Mouse (Mus musculus) activated CD4-positive, CD25-positive, alpha-beta regulatory T cell, adult 4 months (primary cell): ENCODE results near the gene Ppef2. TPM values are rescaled to one million over a fixed set of nuclear protein-coding genes. Genes with fewer than 3 reads are reported as not detected.

Experiments used
- ATAC-seq: one replicate; pipeline ENCODE4 v1.8.0; 2017
- polyA plus RNA-seq, 2 experiments: library from polyadenylated mRNA; unstranded; fragments of 100-300 nt; shearing (Covaris generic); gene quantifications; one replicate each; pipeline ENCODE4 v1.2.1; 2017

The Ppef2 gene
- under 1 TPM; 0.15 to 0.34 TPM for polyA plus RNA-seq

DNA sequence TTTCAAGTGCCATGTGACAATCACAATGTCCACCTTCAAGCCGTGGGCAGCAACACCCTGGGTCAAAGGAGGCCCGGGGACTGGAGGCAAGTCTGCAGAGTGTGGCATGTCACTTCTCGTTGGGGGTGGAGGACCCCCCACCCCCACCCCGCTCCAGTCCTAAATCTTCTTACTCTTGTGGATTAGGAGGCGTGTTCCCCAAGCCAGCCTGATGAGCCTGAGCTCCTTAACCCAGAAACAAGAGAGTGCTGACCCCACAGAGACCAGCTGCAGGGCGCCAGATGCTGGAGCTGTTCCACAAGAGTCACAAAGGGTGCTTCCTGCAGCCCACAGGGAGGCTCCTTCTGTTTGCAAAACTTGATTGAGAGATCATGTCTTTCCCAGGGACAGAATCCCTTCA lies at the start of gene Ppef2:
Ppef2 (minus strand) TSS at position 61 of the 400 bp plus-strand sequence.
- ATAC-seq = no peak

DNA sequence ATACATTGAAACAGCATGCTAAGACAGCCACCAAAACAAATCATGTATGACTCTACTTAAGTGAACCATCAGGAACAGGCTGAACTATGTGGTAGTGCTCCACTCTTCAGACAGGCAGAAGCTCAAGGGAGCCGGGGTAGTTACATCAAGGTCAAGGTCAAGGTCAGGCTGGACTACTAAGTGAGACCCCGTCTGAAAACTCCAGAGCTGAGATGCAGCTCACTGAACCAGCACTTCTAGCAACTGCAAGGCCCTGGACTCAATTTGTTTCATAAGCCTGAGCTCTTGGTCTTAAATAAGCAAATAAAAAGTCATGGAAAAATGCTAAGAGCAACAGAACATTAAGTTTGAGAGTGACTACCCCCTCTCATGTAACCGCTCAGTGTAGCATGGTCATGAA lies 48.2 kb upstream of the Ppef2 start:
- ATAC-seq = no peak

DNA sequence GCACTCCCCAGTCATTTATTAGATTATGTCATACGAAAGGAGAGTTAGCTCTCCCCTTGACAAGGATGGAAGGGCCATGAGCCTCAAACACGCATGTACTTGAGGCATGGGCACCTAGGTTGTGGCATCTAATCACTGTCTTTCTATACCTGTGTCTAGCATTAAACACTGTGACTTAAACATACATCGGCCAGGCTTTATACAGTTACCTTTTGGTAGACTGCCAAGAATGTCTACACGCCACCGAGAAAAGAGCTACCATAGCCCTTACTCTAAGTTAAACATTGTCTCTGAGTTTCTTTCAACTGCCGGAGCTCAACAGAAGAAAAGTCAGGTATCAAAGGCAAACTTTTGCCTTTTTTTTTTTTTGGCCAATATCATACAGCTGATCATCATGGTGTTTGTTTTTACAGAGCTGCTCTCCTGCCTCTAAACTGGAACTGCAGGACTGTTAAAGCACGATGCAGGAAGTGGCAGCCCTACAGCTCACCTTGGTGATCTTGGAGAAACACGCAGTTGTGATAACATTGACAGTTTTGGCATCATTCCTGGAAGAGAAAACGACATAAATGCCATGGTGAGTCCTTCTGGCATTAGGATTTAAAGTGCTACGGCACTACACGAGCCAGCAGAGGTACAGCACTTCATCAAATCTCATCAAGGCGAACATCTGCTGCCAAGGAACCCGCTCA lies 46.2 kb upstream of the Ppef2 start:
- no peak for ATAC-seq

DNA sequence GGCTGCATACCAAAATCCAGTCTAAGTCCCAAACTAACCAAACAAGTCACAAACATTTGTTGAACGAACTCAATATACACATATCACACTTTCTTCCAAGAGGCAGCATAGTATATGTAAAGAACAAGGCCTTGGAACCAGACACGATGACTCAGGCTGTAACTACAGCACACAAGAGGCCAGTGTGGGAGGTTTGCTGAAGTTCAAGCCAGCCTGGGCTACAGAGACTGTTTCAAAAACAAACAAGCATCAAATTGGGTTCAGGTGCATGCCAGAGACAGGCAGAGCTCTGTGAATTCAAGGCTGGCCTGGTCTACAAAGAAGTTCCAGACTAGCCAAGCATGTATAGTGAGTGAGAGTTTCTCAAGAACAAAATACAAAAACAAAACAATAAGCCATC lies 38.4 kb upstream of the Ppef2 start:
- ATAC-seq = no peak

DNA sequence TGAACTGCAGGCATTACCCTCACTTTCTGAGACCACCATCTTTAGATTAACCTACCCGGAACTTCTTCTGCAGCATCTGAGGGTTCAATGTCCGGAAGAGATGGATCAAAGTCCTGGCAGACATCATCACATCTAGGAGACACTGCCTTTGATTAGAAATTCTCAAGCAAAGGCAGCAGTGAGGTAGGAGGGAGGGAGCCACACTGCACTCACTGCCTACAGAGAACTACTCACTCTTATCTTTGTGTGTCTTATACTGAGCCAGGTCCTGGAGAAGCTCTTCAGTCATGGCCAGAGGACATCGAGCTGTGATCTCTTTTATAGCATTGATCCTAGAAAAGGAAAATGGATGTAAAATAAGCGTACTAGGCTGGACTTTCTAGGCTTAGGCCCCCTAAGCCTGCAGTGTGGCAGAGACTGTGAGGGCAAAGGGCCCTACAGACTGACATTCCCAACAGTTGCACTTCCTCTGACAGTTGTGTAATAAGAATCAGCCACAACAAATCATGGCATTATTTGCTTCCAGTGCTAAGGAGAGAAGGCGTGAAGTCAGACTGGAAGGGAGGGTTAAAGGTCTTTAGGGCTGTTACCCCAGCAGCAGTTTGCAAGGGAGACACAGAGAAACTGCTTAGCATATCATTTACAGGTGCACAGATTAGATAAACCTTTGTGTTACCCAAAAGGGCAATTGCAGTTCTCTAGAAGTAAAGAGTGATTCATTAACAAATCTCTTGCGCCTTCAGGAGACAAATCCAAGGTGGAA lies 35.8 kb upstream of the Ppef2 start:
- no peak for ATAC-seq

DNA sequence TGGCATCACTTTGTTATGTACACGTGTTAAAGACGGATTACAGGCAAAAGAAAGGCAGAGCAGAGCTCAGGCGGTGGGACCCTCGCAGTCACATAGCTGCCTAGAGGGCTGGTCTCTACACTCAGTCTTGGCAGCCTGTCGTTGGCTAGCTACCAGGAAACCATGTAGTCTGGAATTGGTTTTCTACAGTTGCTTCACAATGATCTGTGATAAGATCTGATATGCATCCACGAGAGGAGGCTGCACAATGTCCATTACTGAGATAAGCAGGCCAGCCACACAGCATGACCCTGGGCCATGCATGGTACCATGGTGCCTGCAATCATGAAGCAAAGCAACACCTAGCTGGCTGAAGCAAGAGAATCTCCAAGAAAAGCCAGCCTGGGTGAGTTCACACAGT lies 31.8 kb upstream of the Ppef2 start:
- ATAC-seq = no peak

DNA sequence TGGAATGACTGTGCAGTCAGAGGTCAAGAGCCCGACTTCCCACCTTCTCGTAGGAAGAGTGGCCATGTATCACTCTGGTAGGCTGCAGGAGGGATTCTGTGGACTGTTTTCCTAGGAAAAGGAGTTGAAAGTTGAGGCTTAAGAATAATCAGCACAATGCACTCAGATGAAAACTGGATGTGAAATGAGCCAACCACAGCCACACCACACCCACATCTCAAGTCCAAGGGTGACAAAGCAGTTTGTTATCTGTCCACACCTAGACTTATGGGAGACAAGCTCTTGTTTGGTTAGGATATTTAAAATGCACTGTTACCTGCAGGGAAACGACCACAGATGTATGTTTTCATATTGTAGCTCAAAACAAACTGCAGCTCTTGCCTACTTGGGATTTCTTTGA lies 27.0 kb upstream of the Ppef2 start:
- ATAC-seq = no peak

DNA sequence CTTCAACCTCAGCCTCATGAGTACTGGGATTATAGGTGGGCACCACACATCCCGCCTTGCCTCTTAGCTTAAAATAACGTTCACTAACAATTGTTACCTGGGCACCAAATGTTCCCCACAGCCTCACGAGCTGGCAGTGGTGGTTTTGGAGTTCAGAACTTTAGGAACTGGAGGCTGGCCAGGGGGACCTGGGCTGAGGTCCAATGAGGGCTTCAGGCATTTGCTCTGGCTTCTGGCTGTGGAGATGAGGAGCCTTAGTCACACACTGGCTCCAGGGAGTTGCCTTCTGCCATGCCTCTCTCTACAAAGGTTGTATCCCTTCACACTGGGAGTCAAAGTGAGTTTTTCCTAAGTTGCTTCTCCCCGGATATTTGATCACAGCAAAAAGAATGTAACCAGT lies 26.5 kb upstream of the Ppef2 start:
- ATAC-seq = no peak

DNA sequence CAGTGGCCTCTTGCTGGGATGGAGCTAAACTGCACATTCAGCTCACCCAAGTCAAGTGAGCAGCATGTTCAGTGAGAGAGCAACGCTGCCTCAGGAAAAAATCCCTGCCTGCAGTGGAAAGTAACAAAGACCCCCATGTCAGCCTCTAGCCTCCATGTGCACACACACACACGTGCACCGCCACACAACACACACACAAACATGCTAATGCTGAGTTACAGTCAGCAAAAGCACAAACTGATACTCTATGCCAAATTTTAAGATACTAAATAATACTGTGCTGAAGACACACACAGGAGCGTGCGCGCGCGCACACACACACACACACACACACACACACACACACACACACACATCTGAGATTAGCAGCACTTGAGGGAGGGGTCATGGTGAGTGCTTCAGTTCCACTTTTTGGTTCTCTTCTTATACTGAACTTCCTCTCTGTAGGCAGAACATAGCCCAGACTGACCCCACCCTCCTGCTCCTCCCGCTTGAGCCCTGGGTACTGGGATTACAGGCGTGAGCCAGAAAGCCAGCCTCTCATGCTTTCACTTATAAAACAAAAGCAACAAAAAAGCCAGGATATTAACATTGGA lies 23.0 kb upstream of the Ppef2 start:
- ATAC-seq = no peak

DNA sequence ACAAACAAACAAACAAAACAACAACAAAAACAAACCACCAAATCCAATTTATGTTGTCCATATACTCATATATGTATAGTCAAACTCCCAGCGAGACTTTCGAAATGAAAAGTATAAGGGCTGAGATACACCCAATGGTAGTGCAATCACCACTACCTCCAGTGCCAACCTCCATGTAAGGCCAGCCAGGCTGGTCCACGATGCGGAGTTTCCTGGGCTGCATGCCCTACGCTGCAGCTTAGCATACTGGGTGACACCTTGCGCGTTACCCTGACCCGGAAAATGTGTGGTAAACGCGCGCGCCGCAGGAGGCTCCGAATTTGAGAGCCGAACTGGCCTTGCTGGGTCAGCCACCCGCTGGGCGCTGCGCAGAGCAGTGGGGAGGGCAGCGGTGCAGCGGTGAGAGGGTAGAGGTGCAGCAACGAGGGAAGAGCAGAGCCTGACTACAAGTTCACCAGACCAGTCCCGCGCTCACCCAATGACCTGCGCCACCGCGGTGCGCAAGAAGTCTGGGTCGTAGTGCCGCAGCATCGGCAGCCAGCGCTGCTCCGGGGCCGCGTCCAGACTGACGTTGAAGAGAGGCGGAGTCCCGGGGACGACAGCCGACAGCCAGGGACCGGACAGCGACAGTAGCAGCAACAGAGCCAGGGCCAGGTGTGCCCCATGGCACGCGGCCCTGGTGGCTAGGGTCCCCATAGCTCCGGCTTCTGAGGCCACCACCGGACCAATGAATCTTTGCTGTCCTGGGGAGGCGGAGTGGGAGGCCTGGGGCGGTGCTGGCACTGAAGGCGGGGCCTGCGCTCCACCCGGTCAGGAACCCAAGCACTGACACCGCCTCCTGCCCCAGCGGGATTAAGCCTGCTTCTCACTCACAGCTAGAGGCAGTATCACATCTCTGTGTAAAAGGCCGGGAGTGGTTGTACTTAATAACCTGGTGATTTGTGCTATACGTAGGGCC lies 21.6 kb upstream of the Ppef2 start, which contains the start of gene Naaa:
Naaa (minus strand) TSS at position 734 of the 958 bp plus-strand sequence.
- ATAC-seq = peak; percentile 94

DNA sequence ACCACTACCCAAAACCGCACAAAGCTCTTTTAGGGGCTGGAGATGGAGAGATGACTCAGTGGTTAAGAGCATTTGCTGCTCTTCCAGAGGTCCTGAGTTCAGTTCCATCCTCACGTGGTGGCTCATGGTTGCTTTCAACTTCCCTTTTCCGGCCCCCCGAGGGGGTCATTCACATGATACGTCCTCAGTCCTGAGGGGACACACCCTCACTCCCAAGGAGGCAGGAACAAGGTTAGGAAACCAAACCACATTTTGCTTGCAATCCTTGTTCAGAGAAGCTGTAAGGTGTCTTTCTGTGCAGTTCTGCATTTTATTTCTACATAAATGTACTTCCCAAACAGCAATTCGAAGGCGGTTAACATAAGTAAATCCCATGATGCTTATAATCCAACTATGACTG lies 14.4 kb upstream of the Ppef2 start:
- ATAC-seq = no peak

DNA sequence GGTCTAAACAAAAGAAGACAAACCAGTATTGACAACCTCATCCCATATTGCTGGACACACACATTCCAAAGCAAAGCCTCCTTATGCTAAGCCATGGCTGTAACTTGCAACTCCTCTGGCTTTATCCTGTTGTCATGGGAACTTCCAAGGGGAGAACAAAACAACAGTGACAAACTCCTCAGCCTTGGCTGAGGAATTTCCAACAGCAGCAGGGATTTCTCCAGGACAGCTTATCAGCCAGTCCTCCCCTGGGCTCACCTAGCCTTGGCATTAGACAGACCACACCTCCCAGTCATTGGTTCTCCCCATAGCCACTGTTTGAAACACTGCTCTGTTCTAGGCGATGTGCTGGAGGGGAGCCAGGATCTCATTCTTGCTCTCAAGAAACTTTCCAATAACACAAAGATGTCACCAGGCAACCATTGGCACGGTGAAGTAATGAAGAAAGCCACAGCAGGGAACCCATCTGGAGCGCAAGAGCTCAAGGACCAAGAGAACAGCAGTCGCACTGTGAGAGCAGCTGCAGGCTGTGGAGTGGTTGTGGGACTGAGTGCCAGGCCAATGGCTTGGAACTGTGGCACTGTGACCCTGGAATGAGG lies 7.8 kb upstream of the Ppef2 start:
- no peak for ATAC-seq

DNA sequence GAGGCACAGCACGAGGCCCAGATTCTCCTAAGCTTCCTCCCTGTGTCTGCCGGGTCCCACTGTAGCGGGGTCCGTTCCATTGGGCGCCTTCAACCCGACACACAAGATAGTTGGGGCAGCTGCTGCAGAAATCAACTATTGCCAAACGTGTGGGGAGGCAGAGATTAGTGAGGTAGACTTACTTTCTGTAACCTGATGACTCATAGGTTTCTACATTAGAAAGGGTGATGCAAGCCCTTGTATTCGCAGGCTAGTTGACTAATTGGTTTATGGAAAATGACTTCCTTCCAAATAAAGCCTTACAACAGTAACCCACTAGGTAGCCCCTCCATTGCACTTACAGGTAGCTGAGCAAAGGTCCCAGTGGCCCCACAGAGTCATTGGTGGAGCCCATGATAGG lies 6.6 kb upstream of the Ppef2 start:
- ATAC-seq = no peak

DNA sequence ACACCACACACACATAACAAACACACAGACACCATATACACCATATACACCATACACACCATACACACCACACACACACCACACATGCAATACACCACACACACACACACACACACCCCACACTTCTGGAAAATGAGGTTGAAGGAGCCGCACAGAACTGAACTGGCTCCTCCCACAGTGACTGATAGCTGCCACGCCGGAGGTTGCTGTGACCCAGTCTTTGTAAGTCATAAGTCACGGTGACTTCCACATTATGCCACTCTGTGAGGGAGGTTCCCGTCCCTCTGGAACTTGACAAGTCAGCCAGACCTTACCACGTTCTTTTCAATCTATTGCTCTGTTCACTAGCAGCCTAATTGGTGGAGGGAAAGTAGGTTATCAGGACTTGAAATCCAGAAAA lies 1.6 kb downstream of the Ppef2 start:
- ATAC-seq = no peak

DNA sequence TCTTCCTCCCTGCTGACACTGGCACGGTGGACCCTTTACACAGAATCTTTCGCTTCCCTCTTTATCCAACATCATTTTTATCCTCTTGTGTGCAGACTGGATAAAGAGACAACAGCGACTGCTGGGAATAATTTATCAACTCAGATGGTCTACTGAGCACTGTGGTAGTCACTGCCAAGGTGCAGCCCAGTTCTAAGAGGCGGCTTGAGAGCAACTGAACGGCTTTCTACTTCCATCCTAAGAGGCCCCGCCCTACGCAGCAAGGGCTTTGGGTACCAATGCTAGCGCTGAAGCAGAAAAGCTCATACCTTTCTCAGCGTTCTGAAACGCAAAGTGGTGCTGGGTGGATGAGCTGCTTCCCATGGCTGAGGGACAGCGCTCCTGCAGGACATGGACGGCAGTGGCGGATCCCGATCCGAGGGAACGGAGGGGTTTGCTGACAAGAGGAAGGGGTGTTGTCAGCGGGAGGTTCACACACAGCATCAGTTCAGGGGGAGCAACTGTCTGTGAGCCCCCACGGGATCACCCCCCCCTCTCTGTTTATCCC lies 3.2 kb downstream of the Ppef2 start:
- no peak for ATAC-seq

DNA sequence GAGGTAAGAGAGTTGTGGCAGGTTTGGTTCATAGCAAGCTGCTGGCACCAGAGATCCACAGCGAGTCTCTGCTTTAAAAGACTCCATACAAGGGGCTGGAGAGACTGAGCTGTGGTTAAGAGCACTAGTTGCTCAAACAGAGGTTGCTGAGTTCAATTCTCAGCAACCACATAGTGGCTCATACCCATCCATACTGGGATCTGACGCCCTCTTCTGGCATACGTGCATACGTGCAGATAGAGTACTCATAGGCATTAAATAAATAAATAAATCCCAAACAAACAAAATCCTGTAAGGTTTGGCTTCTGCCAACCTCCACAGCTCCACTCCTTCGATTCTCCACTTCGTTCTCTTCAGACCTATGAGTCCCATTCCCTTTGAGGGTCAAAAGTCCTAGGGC lies 4.0 kb downstream of the Ppef2 start:
- ATAC-seq = no peak

DNA sequence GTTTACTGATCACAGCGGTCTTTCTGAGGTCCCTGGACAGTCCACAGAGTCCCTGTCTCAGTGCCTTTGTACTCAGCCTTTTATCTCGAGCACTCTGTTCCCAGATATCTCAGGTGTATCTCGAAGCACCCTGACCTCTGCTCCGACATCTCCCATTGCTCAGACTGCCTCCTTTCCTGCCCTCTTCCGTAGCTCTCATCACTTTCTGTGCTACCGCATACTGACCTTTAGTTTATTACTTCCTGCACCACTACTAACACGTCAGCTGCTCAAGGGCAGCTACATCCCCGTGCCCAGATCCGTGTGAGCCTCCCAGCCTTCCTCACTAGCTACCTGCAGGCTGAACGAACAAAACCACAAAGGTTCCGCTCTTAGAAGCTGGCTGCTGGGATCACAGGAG lies 7.5 kb downstream of the Ppef2 start:
- ATAC-seq = no peak

DNA sequence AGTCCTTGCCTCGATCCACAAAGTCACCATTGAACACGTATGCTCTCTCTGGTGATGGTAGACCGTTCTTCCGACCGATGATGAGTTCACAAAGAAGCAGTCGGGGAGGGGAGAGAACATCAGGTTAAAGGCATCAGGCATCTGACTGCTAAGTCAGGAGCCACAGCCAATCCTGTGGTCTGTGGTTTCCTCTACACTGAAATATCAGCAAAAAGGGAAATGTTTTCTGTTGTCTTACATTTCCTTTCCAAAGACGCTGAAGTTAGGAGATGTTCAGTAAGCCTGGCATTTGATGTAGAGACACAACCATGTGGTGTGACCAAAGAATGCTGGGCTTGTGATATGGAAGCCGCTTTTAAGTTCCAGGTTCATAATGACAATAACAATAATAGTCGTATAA lies 10.6 kb downstream of the Ppef2 start:
- peak; percentile 95 for ATAC-seq

DNA sequence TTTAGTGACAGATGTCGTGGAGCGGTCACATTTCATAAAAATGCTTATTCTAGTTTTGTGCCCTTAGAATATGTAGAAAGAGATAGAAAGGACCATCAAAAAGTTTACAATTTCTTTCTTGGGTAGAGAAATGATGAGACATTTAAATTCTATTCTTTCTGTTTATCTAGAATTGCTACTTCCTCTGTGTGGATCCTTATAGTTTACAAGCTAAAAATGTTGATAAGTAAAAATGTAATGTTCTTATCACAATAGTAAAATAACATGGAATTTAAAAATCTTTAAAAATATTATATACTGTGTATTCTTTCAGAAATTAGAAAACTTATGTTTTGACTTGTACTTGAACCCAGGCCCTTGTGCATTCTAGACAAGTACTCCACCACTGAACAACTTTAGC lies 11.2 kb downstream of the Ppef2 start:
- no peak for ATAC-seq

DNA sequence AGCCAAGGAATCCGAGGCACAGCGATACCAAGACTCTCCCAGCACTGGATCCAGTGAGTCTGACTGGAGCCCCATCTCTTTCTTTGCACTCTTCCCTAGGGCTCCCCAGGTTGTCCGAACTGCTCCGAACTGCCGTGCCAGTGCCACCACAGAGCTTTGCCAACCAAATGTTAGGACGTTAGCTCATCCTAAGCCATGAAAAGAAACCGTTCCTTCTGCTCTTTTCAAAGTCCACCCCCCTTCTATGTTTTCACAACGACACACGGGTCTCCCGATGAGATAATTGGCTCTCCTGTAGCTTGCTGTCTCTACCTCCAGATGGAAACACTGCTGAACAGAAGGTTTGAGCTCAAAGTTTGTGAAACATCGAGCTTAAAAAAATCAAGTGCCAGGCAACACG lies 15.3 kb downstream of the Ppef2 start:
- ATAC-seq = no peak

DNA sequence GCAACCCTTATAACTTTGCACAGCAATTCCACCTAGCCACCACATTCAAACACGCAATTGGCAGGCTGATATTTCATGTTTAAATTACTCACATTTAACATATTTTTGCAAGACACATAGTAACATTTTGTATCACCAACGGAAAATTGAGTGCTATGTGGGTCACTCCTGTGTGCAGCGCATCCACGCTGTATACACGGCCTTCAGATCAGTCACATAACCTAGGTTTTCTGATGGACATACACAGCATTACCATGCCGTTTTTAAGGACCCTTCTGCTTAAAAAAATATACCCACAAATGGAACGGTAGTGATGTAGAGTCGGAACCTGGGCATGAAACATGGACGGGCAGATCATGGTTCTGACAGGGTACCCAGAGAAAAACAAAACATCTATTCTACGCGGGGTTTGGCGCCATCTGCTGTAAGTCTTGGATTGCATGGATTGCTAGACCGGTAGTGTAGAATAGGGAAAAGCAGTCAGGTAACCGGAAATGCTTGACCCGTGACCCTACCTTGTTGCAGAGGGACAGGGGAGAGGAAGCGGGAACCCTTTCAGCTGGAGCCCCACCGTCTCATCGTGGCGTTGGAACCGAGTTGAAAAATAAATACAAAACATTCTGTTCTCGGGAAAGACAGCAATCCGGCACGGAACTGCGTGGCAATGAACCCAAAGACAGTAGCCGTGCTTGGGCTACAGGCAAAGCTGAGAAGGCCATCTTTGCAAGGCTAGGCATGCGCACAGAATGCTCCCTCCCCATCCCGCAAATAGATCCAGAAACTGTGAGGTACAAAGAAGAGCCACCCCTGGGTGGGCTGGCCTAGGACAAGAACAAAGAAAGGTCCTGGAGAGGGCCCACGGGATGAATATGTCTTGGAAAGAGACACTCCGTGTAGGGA lies 16.5 kb downstream of the Ppef2 start:
- ATAC-seq = no peak
